Mouse (Mus musculus): ENCODE results near the gene Lingo1. TPM values are rescaled to one million over a fixed set of nuclear protein-coding genes. Genes with fewer than 3 reads are reported as not detected.

Gene Lingo1
- polyA plus RNA-seq, 2 experiments, result 5.4 to 21.0 TPM

DNA sequence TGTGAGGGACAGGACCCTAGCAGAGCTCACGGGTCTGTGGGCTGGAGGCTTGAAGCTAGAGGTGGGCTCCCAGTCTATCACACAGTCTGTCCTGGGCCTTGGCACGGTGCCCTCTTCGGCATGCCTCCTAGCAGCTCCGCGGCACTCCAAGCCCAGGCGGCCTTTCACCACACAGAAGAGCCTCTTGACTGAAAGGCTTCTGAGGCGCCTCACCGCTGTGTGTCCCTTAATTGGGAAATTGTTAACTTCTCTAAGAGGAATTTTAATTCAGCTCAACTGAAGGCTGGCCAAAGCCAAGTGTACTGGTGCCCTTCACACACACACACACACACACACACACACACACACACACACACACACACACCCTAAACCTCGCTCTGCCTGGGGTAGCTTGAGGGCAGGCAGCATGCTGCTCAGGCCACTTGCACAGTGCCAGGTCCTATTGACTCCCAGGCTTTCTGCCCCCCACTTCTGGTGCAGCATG lies 28.6 kb downstream of the Lingo1 start:
- TF ChIP-seq POLR2A (IDR thresholded peaks at IDR 0.05; ENCODE audit: borderline replicate concordance, extremely low read depth, insufficient read depth, insufficient read length), result no peak
- no peak for DNase-seq (ENCODE audit: low spot score)
- H3K4me3 ChIP-seq (replicated peaks; ENCODE audit: low read length), result no peak overlapping the region
- ATAC-seq (ENCODE audit: low FRiP score, low read depth), result no peak
- no peaks in the 10 kb centered on the region for H3K27me3 ChIP-seq (ENCODE audit: control insufficient read depth, insufficient read depth, low read length)
- no peaks in the 10 kb centered on the region for H3K4me1 ChIP-seq (ENCODE audit: control insufficient read depth, insufficient read depth, low read length)
- H3K9ac ChIP-seq (ENCODE audit: low read depth, low read length, severe bottlenecking), result no peak overlapping the region
- H3K4me2 ChIP-seq (replicated peaks; ENCODE audit: low read depth, low read length, severe bottlenecking), result no peak overlapping the region
- H3K36me3 ChIP-seq (ENCODE audit: control insufficient read depth, insufficient read depth, low read length), result no peaks in the 10 kb centered on the region
- H3K9me3 ChIP-seq (ENCODE audit: control insufficient read depth, low read length), result no peaks in the 10 kb centered on the region
- 58% methylated on average over 9 of the region's 9 CpGs for WGBS
- H3K27ac ChIP-seq (replicated peaks; ENCODE audit: low read depth, low read length), result no peak overlapping the region

DNA sequence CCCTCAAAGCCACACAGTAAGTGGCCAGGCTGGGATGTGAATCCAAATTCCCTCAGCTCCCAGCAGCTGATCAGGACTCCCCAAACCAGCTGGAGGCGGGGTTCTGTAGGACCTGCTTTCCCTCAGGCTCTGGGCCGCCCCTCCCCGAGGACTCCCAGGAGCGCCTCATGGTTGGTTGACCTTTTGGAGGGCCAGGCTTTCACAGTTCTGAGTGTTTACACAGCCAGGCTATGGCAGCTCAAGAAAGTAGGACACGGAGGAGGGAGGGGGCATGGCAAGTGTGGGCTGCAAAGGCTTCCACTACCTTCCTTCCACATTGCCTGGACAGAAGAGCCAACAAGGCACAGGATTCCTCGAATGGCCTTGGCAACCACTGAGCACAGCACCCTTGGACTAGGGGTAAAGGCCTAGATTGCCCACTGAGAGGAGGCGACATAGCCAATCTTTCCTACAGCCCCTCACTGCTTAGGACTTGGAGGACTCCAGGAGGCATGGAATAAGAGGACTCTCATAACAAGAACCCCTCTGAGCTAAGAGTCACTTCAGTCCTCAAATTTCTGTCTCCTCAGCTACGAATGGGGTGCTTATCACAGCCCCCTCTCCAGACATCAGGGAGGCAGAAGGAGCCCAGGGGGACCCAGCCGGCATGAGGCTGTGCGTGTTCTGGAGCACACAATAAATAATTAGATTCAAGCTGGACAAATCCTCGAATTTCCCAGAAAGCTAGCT lies 29.5 kb downstream of the Lingo1 start:
- Histone ChIP-seq H3K9ac (ENCODE audit: low read depth, low read length, severe bottlenecking) (no peak overlapping the region), H3K4me2 (replicated peaks; ENCODE audit: low read depth, low read length, severe bottlenecking) (no peak overlapping the region), H3K9me3 (ENCODE audit: control insufficient read depth, low read length) (no peaks in the 10 kb centered on the region), H3K27ac (replicated peaks; ENCODE audit: low read depth, low read length) (no peak overlapping the region), H3K36me3 (ENCODE audit: control insufficient read depth, insufficient read depth, low read length) (no peaks in the 10 kb centered on the region), H3K4me1 (ENCODE audit: control insufficient read depth, insufficient read depth, low read length) (no peaks in the 10 kb centered on the region), H3K4me3 (replicated peaks; ENCODE audit: low read length) (no peak overlapping the region), H3K27me3 (ENCODE audit: control insufficient read depth, insufficient read depth, low read length) (no peaks in the 10 kb centered on the region)
- TF ChIP-seq POLR2A (IDR thresholded peaks at IDR 0.05; ENCODE audit: borderline replicate concordance, extremely low read depth, insufficient read depth, insufficient read length), result no peak
- 63% methylated on average over 11 of the region's 11 CpGs for WGBS
- DNase-seq (ENCODE audit: low spot score) (no peak), ATAC-seq (ENCODE audit: low FRiP score, low read depth) (no peak)

DNA sequence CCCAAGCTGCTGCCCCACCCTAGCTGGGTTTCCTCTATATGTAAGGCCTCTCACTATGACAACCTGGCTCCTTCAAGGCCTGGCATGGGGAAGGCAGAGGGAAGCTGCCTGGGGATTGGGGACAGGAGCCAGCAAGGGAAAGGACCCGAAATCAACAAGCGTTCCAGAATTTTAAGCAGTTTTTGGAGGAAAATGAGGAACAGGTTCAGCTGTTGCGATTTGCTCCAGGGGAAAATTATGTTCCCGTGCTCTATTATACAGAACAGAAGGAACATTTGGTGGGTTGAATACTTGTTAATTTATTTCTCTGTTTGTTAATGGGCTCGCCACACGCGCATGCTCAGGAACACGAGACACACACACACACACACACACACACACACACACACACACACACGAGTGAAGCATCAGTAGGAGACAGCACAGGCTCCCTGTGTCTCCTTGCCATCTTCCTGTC lies 34.1 kb downstream of the Lingo1 start:
- 71% methylated on average over 9 of the region's 9 CpGs for WGBS
- no peak for ATAC-seq (ENCODE audit: low FRiP score, low read depth)

DNA sequence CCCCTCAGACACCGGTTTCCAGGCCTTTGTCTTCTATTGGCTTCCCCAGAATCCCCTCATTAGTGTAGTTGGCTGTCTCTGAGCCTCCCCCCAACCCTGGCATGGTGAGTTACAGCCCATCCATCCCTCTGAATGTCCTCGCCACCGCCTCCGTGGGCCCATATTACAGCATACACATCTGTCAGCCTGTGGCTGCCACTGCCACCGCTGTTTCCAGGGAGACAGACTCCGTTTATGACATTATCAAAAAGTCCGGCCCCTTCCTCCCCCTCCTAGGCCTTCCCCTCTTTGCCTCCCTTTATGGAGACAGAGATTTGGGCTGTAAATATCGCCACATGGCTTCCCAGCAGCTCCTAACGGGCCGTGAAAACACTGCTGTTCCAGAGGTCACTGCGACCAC lies 38.5 kb downstream of the Lingo1 start:
- WGBS, result 22% methylated on average over 11 of the region's 11 CpGs
- TF ChIP-seq POLR2A (IDR thresholded peaks at IDR 0.05; ENCODE audit: borderline replicate concordance, extremely low read depth, insufficient read depth, insufficient read length), result no peak
- Histone ChIP-seq H3K27me3 (ENCODE audit: control insufficient read depth, insufficient read depth, low read length) (no peaks in the 10 kb centered on the region), H3K9me3 (ENCODE audit: control insufficient read depth, low read length) (no peaks in the 10 kb centered on the region), H3K4me3 (replicated peaks; ENCODE audit: low read length) (no peak overlapping the region), H3K4me2 (replicated peaks; ENCODE audit: low read depth, low read length, severe bottlenecking) (no peak overlapping the region; the same call in 1 of the 2 replicates), H3K4me1 (ENCODE audit: control insufficient read depth, insufficient read depth, low read length) (peaks cover 3% of the 10 kb centered on the region; the same call in 1 of the 2 replicates), H3K36me3 (ENCODE audit: control insufficient read depth, insufficient read depth, low read length) (no peaks in the 10 kb centered on the region), H3K27ac (replicated peaks; ENCODE audit: low read depth, low read length) (no peak overlapping the region), H3K9ac (ENCODE audit: low read depth, low read length, severe bottlenecking) (no peak overlapping the region)
- ATAC-seq (ENCODE audit: low FRiP score, low read depth) (no peak), DNase-seq (ENCODE audit: low spot score) (no peak)

More for the DNA sequence above, 34.1 kb downstream of the Lingo1 start:
- Histone ChIP-seq H3K36me3 (ENCODE audit: control insufficient read depth, insufficient read depth, low read length) (no peaks in the 10 kb centered on the region), H3K4me3 (replicated peaks; ENCODE audit: low read length) (no peak overlapping the region), H3K4me2 (replicated peaks; ENCODE audit: low read depth, low read length, severe bottlenecking) (no peak overlapping the region), H3K27ac (replicated peaks; ENCODE audit: low read depth, low read length) (no peak overlapping the region), H3K4me1 (ENCODE audit: control insufficient read depth, insufficient read depth, low read length) (peaks cover 3% of the 10 kb centered on the region; the same call in 1 of the 2 replicates), H3K9me3 (ENCODE audit: control insufficient read depth, low read length) (no peaks in the 10 kb centered on the region), H3K9ac (ENCODE audit: low read depth, low read length, severe bottlenecking) (no peak overlapping the region), H3K27me3 (ENCODE audit: control insufficient read depth, insufficient read depth, low read length) (no peaks in the 10 kb centered on the region)
- no peak for TF ChIP-seq POLR2A (IDR thresholded peaks at IDR 0.05; ENCODE audit: borderline replicate concordance, extremely low read depth, insufficient read depth, insufficient read length)
- no peak for DNase-seq (ENCODE audit: low spot score)

DNA sequence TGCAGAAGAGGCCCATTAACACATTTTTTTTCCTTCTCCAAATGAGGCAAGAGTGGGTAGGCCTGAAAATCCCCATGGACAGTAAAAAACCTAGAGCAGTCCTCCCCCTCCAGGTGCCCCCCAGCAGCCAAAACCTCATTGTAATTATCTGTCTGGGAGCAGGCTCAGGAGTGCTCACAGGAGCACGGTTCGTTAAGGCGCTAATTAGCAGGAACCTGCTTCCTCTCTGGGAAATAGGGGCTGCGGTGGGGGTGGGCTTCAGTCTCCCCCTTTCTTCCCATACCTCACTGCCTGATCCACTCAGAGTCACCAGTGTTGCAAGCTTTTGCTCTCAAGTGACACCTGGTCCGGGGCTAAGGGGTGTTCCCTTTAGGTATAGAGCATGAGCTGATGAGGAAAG lies 41.1 kb downstream of the Lingo1 start:
- H3K4me2 ChIP-seq (replicated peaks; ENCODE audit: low read depth, low read length, severe bottlenecking), result no peak overlapping the region
- H3K27ac ChIP-seq (replicated peaks; ENCODE audit: low read depth, low read length), result no peak overlapping the region
- DNase-seq (ENCODE audit: low spot score), result no peak
- H3K36me3 ChIP-seq (ENCODE audit: control insufficient read depth, insufficient read depth, low read length), result no peaks in the 10 kb centered on the region
- WGBS, result 52% methylated on average over 5 of the region's 5 CpGs
- no peak for ATAC-seq (ENCODE audit: low FRiP score, low read depth)
- H3K9ac ChIP-seq (ENCODE audit: low read depth, low read length, severe bottlenecking), result no peak overlapping the region
- no peaks in the 10 kb centered on the region for H3K9me3 ChIP-seq (ENCODE audit: control insufficient read depth, low read length)
- TF ChIP-seq POLR2A (IDR thresholded peaks at IDR 0.05; ENCODE audit: borderline replicate concordance, extremely low read depth, insufficient read depth, insufficient read length), result no peak
- H3K4me1 ChIP-seq (ENCODE audit: control insufficient read depth, insufficient read depth, low read length), result peaks cover 3% of the 10 kb centered on the region; the same call in 1 of the 2 replicates
- no peaks in the 10 kb centered on the region for H3K27me3 ChIP-seq (ENCODE audit: control insufficient read depth, insufficient read depth, low read length)
- H3K4me3 ChIP-seq (replicated peaks; ENCODE audit: low read length), result no peak overlapping the region
